Mouse (Mus musculus) gastrocnemius, postnatal 25 days (tissue): ENCODE data around the gene Unc93b1. TPM values are rescaled to one million over a fixed set of nuclear protein-coding genes. Genes with fewer than 3 reads are reported as not detected.

Source experiments
- DNase-seq: peaks from one replicate; pipeline ENCODE4 v3.0.0; 2022
- long read RNA-seq, 2 experiments: library from polyadenylated mRNA; stranded (forward); transcript quantifications; one replicate each; pipeline ENCODE4 v2.0.0; 2021
- total RNA-seq, 2 experiments: library from RNA; stranded (reverse); gene quantifications; 1 replicate in 1 of 2; 2 replicates in 1 of 2; pipeline ENCODE4 v1.2.3; 2021

Unc93b1 gene
- total RNA-seq: 10 to 100 TPM in 1 of 2 experiments, 1 to 10 TPM in 1; 8.4 to 10.2 TPM
- long read RNA-seq, experiment 1, transcript Unc93b1-203 (11 exons, 2,266 nt): major isoform, 5 of 8 reads
- long read RNA-seq, experiment 1, partial matches to known transcripts: 1 of 8 reads
- long read RNA-seq, experiment 1, other reads (novel, unspliced or antisense): 2 of 8 reads
- long read RNA-seq, experiment 2, transcript Unc93b1-203 (11 exons, 2,266 nt): major isoform, 9 of 15 reads
- long read RNA-seq, experiment 2, partial matches to known transcripts: 5 of 15 reads
- long read RNA-seq, experiment 2, other reads (novel, unspliced or antisense): 1 of 15 reads

- DNase-seq: peak; percentile 76
Observed at GRCm38 (mm10) chr19:3935032-3935895, at the start of gene Unc93b1. Gene Unc93b1 (plus strand): TSS chr19:3935186.

GRCm38 (mm10) chr19:3889096-3889495 is 45.9 kb upstream of the Unc93b1 start:
- DNase-seq: no peak

GRCm38 (mm10) chr19:3890181-3890580 is 44.8 kb upstream of the Unc93b1 start:
- DNase-seq: no peak

- no peak for DNase-seq
Observed at GRCm38 (mm10) chr19:3893545-3894116, 41.4 kb upstream of the Unc93b1 start.

GRCm38 (mm10) chr19:3894294-3894693 is 40.7 kb upstream of the Unc93b1 start:
- no peak for DNase-seq

- no peak for DNase-seq
Observed at GRCm38 (mm10) chr19:3895171-3895631, 39.8 kb upstream of the Unc93b1 start.

- DNase-seq: no peak
Observed at GRCm38 (mm10) chr19:3896208-3896607, 38.8 kb upstream of the Unc93b1 start.

- DNase-seq: no peak
Observed at GRCm38 (mm10) chr19:3897557-3897956, 37.4 kb upstream of the Unc93b1 start.

- DNase-seq: no peak
Observed at GRCm38 (mm10) chr19:3898952-3899351, 36.0 kb upstream of the Unc93b1 start.

- no peak for DNase-seq
Observed at GRCm38 (mm10) chr19:3899618-3900017, 35.4 kb upstream of the Unc93b1 start.

GRCm38 (mm10) chr19:3902966-3903365 is 32.0 kb upstream of the Unc93b1 start:
- no peak for DNase-seq

GRCm38 (mm10) chr19:3903648-3904362 is 31.2 kb upstream of the Unc93b1 start:
- no peak for DNase-seq

- no peak for DNase-seq
Observed at GRCm38 (mm10) chr19:3904363-3904675, 30.7 kb upstream of the Unc93b1 start.

- DNase-seq: no peak
Observed at GRCm38 (mm10) chr19:3905261-3905969, 29.6 kb upstream of the Unc93b1 start.

GRCm38 (mm10) chr19:3906326-3906725 is 28.7 kb upstream of the Unc93b1 start:
- DNase-seq: no peak

GRCm38 (mm10) chr19:3906795-3907786 is 27.9 kb upstream of the Unc93b1 start, which contains the start of gene Tcirg1:
Gene Tcirg1 (minus strand): TSS chr19:3907133.
- peak; percentile 84 for DNase-seq

GRCm38 (mm10) chr19:3907876-3908660 is 26.9 kb upstream of the Unc93b1 start:
- DNase-seq: no peak

- DNase-seq: no peak
Observed at GRCm38 (mm10) chr19:3910206-3910605, 24.8 kb upstream of the Unc93b1 start.
